Mouse (Mus musculus) monocyte, adult 2 months (primary cell): ENCODE measurements around the gene Tmem56.

Experiments used
- DNase-seq, 2 experiments: peaks; one replicate each; pipeline ENCODE4 v3.0.0; 2022; ENCODE audit warnings: low spot score in 2 of 2, low read depth in 1 of 2

The Tmem56 gene

GRCm38 (mm10) chr3:121171243-121171871 is 111.5 kb downstream of the Tmem56 start, which contains the start of gene Rwdd3:
Gene Rwdd3 (minus strand): TSS chr3:121171695.
- DNase-seq, result peak; percentile 68 to 82

- DNase-seq, result no peak
Measured at GRCm38 (mm10) chr3:121170631-121171030, 112.3 kb downstream of the Tmem56 start.

- no peak for DNase-seq
Measured at GRCm38 (mm10) chr3:121169092-121169942, 113.6 kb downstream of the Tmem56 start.

GRCm38 (mm10) chr3:121168581-121168980 is 114.3 kb downstream of the Tmem56 start:
- no peak for DNase-seq

GRCm38 (mm10) chr3:121163271-121163819 is 119.6 kb downstream of the Tmem56 start:
- peak; percentile 45 to 50 for DNase-seq

GRCm38 (mm10) chr3:121161661-121162060 is 121.2 kb downstream of the Tmem56 start:
- no peak for DNase-seq

GRCm38 (mm10) chr3:121160424-121160823 is 122.5 kb downstream of the Tmem56 start:
- DNase-seq, result no peak

GRCm38 (mm10) chr3:121159566-121159965 is 123.3 kb downstream of the Tmem56 start:
- DNase-seq, result no peak

GRCm38 (mm10) chr3:121158901-121159351 is 124.0 kb downstream of the Tmem56 start:
- DNase-seq, result no peak

GRCm38 (mm10) chr3:121157546-121158330 is 125.2 kb downstream of the Tmem56 start:
- DNase-seq, result no peak

GRCm38 (mm10) chr3:121156451-121157186 is 126.3 kb downstream of the Tmem56 start:
- DNase-seq, result no peak

- DNase-seq, result no peak
Measured at GRCm38 (mm10) chr3:121156043-121156442, 126.9 kb downstream of the Tmem56 start.
